Mouse (Mus musculus) heart, embryonic 13.5 days (tissue): ENCODE data around the gene Ube2q2. TPM values are rescaled to one million over a fixed set of nuclear protein-coding genes. Genes with fewer than 3 reads are reported as not detected.
A peak's percentile ranks its signal among the peaks of the same experiment; 100 is the strongest.
"Not testable (repeated sequence)": the region's sequence is repeated elsewhere in the genome, so short reads cannot be mapped to it uniquely, and the experiment has no call there.

Experiments
- ATAC-seq: fragments of 200-750 bp; cut with Nextera tagmentation; 2 replicates; pipeline ENCODE4 v1.8.0; 2017; ENCODE audit warnings: moderate TSS enrichment; ENCODE audit not compliant: insufficient number of reproducible peaks, low FRiP score, low TSS enrichment; ENCODE audit errors: extremely low read depth
- H3K27ac ChIP-seq: fragments of 300-500 bp; sonication (generic); replicated peaks from 2 replicates; pipeline ENCODE4 v1.5.1; 2015; ENCODE audit warnings: moderate library complexity, mild to moderate bottlenecking, inconsistent platforms
- H3K27me3 ChIP-seq: fragments of 300-500 bp; sonication (generic); replicated peaks from 2 replicates; pipeline ENCODE4 v1.6.1; 2015; ENCODE audit warnings: mild to moderate bottlenecking, inconsistent platforms
- H3K36me3 ChIP-seq: fragments of 300-500 bp; sonication (generic); 2 replicates; pipeline ENCODE4 v1.6.1; 2015; ENCODE audit warnings: mild to moderate bottlenecking, inconsistent platforms
- H3K4me1 ChIP-seq: fragments of 300-500 bp; sonication (generic); 2 replicates; pipeline ENCODE4 v1.6.1; 2015; ENCODE audit warnings: inconsistent platforms
- H3K4me2 ChIP-seq: fragments of 300-500 bp; sonication (generic); 2 replicates; pipeline ENCODE4 v1.6.1; 2015; ENCODE audit warnings: inconsistent platforms, mild to moderate bottlenecking, moderate library complexity
- H3K4me3 ChIP-seq: fragments of 300-500 bp; sonication (generic); 2 replicates; pipeline ENCODE4 v1.5.1; 2015; ENCODE audit warnings: moderate library complexity, mild to moderate bottlenecking, inconsistent platforms
- H3K9ac ChIP-seq: fragments of 300-500 bp; sonication (generic); 2 replicates; pipeline ENCODE4 v1.6.1; 2015; ENCODE audit warnings: inconsistent platforms, mild to moderate bottlenecking, moderate library complexity
- H3K9me3 ChIP-seq: fragments of 300-500 bp; sonication (generic); 2 replicates; pipeline ENCODE4 v1.6.1; 2016; ENCODE audit warnings: inconsistent platforms
- WGBS: fragments of 180-500 bp; shearing (Covaris S2); methylation state at CpG from one replicate; pipeline ENCODE4 v1.1.7; 2015; ENCODE audit warnings: mixed read lengths; 5-methylcytosine and 5-hydroxymethylcytosine counted together
- polyA plus RNA-seq: library from polyadenylated mRNA; unstranded; fragments of >200 nt; fragmentation: Nextera tagmentation; extraction: Ambion mirVana; gene quantifications from 2 replicates; pipeline ENCODE4 v1.2.1, GENCODE M21; 2015

Ube2q2 gene
- polyA plus RNA-seq, 1 experiment from 2014 or later = 26.2 TPM

GRCm38 (mm10) chr9:55225165-55225737, 76.6 kb downstream of the Ube2q2 start:
- Histone ChIP-seq H3K4me3 (no peak overlapping the region), H3K4me2 (no peak overlapping the region), H3K9ac (no peak overlapping the region), H3K27me3 (no peaks in the 10 kb centered on the region), H3K4me1 (no peaks in the 10 kb centered on the region), H3K27ac (no peak overlapping the region; the same call in 1 of the 2 replicates), H3K9me3 (no peaks in the 10 kb centered on the region), H3K36me3 (peaks cover 62% of the 10 kb centered on the region)
- WGBS = 76% methylated on average over 7 of the region's 7 CpGs
- ATAC-seq = no peak

DNA sequence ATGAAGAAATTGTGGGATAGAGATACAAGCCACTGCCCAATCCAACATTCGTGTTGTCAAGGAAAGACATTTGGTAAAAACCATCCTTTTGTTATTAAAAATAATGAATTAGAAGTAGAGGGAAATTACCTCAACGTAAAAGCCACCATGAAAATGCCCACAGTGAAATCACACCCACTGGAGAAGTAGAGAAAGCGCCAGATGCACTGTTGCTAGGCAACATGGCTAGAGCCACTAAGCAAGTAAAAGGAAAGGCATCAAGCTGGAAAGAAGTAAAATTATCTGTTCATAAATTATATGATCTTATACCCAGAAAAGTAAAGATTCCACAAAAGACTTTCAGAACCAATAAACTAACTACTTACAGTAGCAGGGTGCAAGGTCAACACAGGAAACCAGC, 77.6 kb downstream of the Ube2q2 start:
- no peaks in the 10 kb centered on the region for H3K27me3 ChIP-seq
- 91% methylated on average over 3 of the region's 3 CpGs for WGBS
- no peaks in the 10 kb centered on the region for H3K9me3 ChIP-seq
- ATAC-seq = no peak
- no peaks in the 10 kb centered on the region for H3K4me1 ChIP-seq
- H3K36me3 ChIP-seq = peaks cover 52% of the 10 kb centered on the region
- no peak overlapping the region for H3K4me3 ChIP-seq
- H3K4me2 ChIP-seq = no peak overlapping the region
- no peak overlapping the region for H3K9ac ChIP-seq
- H3K27ac ChIP-seq = no peak overlapping the region

- peaks cover 33% of the 10 kb centered on the region for H3K36me3 ChIP-seq
- 91% methylated on average over 4 of the region's 4 CpGs for WGBS
- H3K27me3 ChIP-seq = no peaks in the 10 kb centered on the region
- no peaks in the 10 kb centered on the region for H3K9me3 ChIP-seq
- H3K4me1 ChIP-seq = no peaks in the 10 kb centered on the region
- H3K4me2 ChIP-seq = no peak overlapping the region
- no peak overlapping the region for H3K4me3 ChIP-seq
- no peak overlapping the region for H3K9ac ChIP-seq
- no peak for ATAC-seq
- H3K27ac ChIP-seq = no peak overlapping the region
Measured at GRCm38 (mm10) chr9:55228149-55228548, 79.5 kb downstream of the Ube2q2 start.

DNA sequence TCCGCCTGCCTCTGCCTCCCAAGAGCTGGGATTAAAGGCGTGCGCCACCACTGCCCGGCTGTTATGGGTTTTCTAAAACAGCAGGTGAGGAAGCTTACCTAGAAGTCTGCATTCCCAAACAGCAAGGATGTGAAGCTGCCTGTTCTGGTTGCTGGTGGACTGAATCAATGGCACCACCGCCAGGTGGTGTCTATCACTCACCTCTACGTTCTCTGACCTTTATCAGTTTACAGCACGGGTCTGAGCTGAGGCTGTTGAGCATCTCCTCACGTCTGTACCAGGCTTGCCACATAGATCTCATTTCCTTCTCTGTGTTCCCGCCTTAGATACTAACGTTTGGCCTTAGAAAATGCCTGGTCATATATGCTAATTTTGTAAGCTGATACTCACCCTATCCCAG, 80.4 kb downstream of the Ube2q2 start:
- Histone ChIP-seq H3K9ac (no peak overlapping the region), H3K4me1 (no peaks in the 10 kb centered on the region), H3K27me3 (no peaks in the 10 kb centered on the region), H3K27ac (no peak overlapping the region), H3K4me3 (no peak overlapping the region), H3K9me3 (no peaks in the 10 kb centered on the region), H3K36me3 (peaks cover 24% of the 10 kb centered on the region), H3K4me2 (no peak overlapping the region)
- 56% methylated on average over 10 of the region's 10 CpGs for WGBS
- no peak for ATAC-seq

GRCm38 (mm10) chr9:55231544-55231943, 82.9 kb downstream of the Ube2q2 start:
- Histone ChIP-seq H3K27ac (no peak overlapping the region), H3K4me3 (no peak overlapping the region), H3K9ac (no peak overlapping the region), H3K4me1 (no peaks in the 10 kb centered on the region), H3K27me3 (no peaks in the 10 kb centered on the region), H3K4me2 (no peak overlapping the region), H3K9me3 (no peaks in the 10 kb centered on the region), H3K36me3 (no peaks in the 10 kb centered on the region)
- no peak for ATAC-seq
- WGBS = 61% methylated on average over 6 of the region's 6 CpGs

GRCm38 (mm10) chr9:55232110-55232509, 83.5 kb downstream of the Ube2q2 start:
- no peaks in the 10 kb centered on the region for H3K4me1 ChIP-seq
- H3K27me3 ChIP-seq = no peaks in the 10 kb centered on the region
- no peak overlapping the region for H3K4me3 ChIP-seq
- H3K4me2 ChIP-seq = no peak overlapping the region
- H3K9ac ChIP-seq = no peak overlapping the region
- H3K27ac ChIP-seq = no peak overlapping the region
- ATAC-seq = no peak
- no peaks in the 10 kb centered on the region for H3K36me3 ChIP-seq
- H3K9me3 ChIP-seq = no peaks in the 10 kb centered on the region
- WGBS = 84% methylated on average over 5 of the region's 5 CpGs

GRCm38 (mm10) chr9:55232586-55232985, 83.9 kb downstream of the Ube2q2 start:
- Histone ChIP-seq H3K9ac (no peak overlapping the region), H3K36me3 (no peaks in the 10 kb centered on the region), H3K9me3 (no peaks in the 10 kb centered on the region), H3K4me3 (no peak overlapping the region), H3K27me3 (no peaks in the 10 kb centered on the region), H3K27ac (no peak overlapping the region), H3K4me2 (no peak overlapping the region), H3K4me1 (no peaks in the 10 kb centered on the region)
- ATAC-seq = no peak
- WGBS = 85% methylated on average over 7 of the region's 7 CpGs

DNA sequence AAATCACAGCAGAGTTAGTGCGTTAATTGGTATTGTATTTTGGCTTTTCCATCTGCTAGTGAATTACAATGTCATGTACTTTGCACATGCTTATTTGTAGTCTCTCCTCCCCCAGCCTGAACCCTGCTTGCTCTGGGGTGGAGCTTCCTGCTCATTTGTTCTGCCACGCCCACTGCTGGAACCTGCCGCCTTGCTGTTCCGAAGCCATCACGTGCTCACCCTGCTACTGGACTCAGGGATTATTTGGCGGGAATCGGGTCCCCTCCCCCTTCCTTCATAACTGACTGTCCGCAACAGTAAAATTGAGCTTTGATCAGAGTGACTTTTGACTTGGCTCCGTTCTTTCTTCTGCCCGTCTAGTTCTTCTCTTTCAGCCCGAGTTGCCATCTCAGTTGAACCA, 84.4 kb downstream of the Ube2q2 start:
- H3K4me1 ChIP-seq, ATAC-seq, H3K4me2 ChIP-seq, H3K4me3 ChIP-seq, H3K27me3 ChIP-seq, H3K9me3 ChIP-seq, H3K9ac ChIP-seq, H3K27ac ChIP-seq, H3K36me3 ChIP-seq: not testable (repeated sequence)
- 56% methylated on average over 11 of the region's 11 CpGs for WGBS

GRCm38 (mm10) chr9:55236235-55237165, 87.8 kb downstream of the Ube2q2 start:
- Histone ChIP-seq H3K9ac (no peak overlapping the region), H3K4me2 (no peak overlapping the region), H3K27ac (no peak overlapping the region), H3K4me1 (no peaks in the 10 kb centered on the region), H3K4me3 (no peak overlapping the region), H3K9me3 (no peaks in the 10 kb centered on the region), H3K36me3 (no peaks in the 10 kb centered on the region), H3K27me3 (no peaks in the 10 kb centered on the region)
- ATAC-seq = no peak
- WGBS = 72% methylated on average over 13 of the region's 13 CpGs

GRCm38 (mm10) chr9:55240852-55241251, 92.2 kb downstream of the Ube2q2 start:
- Histone ChIP-seq H3K9ac (no peak overlapping the region), H3K4me2 (no peak overlapping the region)

GRCm38 (mm10) chr9:55241863-55242685, 93.4 kb downstream of the Ube2q2 start:
- Histone ChIP-seq H3K4me1 (peaks cover 4% of the 10 kb centered on the region; the same call in 1 of the 2 replicates), H3K4me2 (peak overlapping the region; percentile 69), H3K36me3 (no peaks in the 10 kb centered on the region), H3K4me3 (peak overlapping the region; percentile 51), H3K27me3 (no peaks in the 10 kb centered on the region), H3K9ac (peak overlapping the region; percentile 63; the same call in 1 of the 2 replicates), H3K27ac (no peak overlapping the region), H3K9me3 (no peaks in the 10 kb centered on the region)
- WGBS = 32% methylated on average over 24 of the region's 24 CpGs
- ATAC-seq = no peak

More at GRCm38 (mm10) chr9:55240852-55241251, 92.2 kb downstream of the Ube2q2 start:
- no peak overlapping the region for H3K4me3 ChIP-seq
- no peak for ATAC-seq
- H3K36me3 ChIP-seq = no peaks in the 10 kb centered on the region
- no peak overlapping the region for H3K27ac ChIP-seq
- no peaks in the 10 kb centered on the region for H3K27me3 ChIP-seq
- WGBS = 53% methylated on average over 5 of the region's 5 CpGs
- peaks cover 4% of the 10 kb centered on the region; the same call in 1 of the 2 replicates for H3K4me1 ChIP-seq
- no peaks in the 10 kb centered on the region for H3K9me3 ChIP-seq
